Mouse (Mus musculus) ES-Bruce4 (cell line): ENCODE measurements at regions not wholly inside any gene's neighbourhood (a gene's known extent, or its start where the extent isn't known, plus 50 kb on each side); places are given as distances from the start of the nearest gene placed in this dataset.

Experiments used
- CTCF ChIP-seq: IDR thresholded peaks from one replicate; pipeline ENCODE4 v1.8.1; 2011; ENCODE audit warnings: low read depth, low read length
- POLR2A ChIP-seq: IDR thresholded peaks from one replicate; pipeline ENCODE4 v1.8.1; 2011; ENCODE audit warnings: low read length; ENCODE audit not compliant: insufficient read depth

GRCm38 (mm10) chr1:193671816-193672254 lies 301.7 kb upstream of the Camk1g start:
- TF ChIP-seq CTCF: no peak
- no peak for TF ChIP-seq POLR2A
